Mouse (Mus musculus) midbrain, embryonic 14.5 days (tissue): ENCODE measurements around the gene Ccni. TPM values are rescaled to one million over a fixed set of nuclear protein-coding genes. Genes with fewer than 3 reads are reported as not detected.

Source experiments
- ATAC-seq: fragments of 200-750 bp; cut with Nextera tagmentation; 2 replicates; pipeline ENCODE4 v1.8.0; 2017; ENCODE audit warnings: moderate number of reproducible peaks, moderate library complexity; ENCODE audit not compliant: low FRiP score, low TSS enrichment
- DNase-seq: peaks from one replicate; pipeline ENCODE4 v3.0.0-alpha.2; 2015
- H3K27ac ChIP-seq: fragments of 300-500 bp; sonication (generic); replicated peaks from 2 replicates; pipeline ENCODE4 v1.5.1; 2014; ENCODE audit warnings: mild to moderate bottlenecking, low read depth, low read length, moderate library complexity
- H3K27me3 ChIP-seq: fragments of 300-500 bp; sonication (generic); 2 replicates; pipeline ENCODE4 v1.6.1; 2014; ENCODE audit warnings: low read length, control low read depth, mixed read lengths; ENCODE audit not compliant: control insufficient read depth, insufficient read depth
- H3K36me3 ChIP-seq: fragments of 300-500 bp; sonication (generic); 2 replicates; pipeline ENCODE4 v1.6.1; 2014; ENCODE audit warnings: low read length, control low read depth; ENCODE audit not compliant: control insufficient read depth, insufficient read depth
- H3K4me1 ChIP-seq: fragments of 300-500 bp; sonication (generic); 2 replicates; pipeline ENCODE4 v1.6.1; 2014; ENCODE audit warnings: mild to moderate bottlenecking, antibody characterized with exemption, low read length, control low read depth; ENCODE audit not compliant: control insufficient read depth, insufficient read depth
- H3K4me2 ChIP-seq: fragments of 300-500 bp; sonication (generic); 2 replicates; pipeline ENCODE4 v1.6.1; 2014; ENCODE audit warnings: mild to moderate bottlenecking, low read length, moderate library complexity
- H3K4me3 ChIP-seq: fragments of 300-500 bp; sonication (generic); replicated peaks from 2 replicates; pipeline ENCODE4 v1.5.1; 2014; ENCODE audit warnings: low read depth, low read length
- H3K9ac ChIP-seq: fragments of 300-500 bp; sonication (generic); replicated peaks from 2 replicates; pipeline ENCODE4 v1.6.1; 2014; ENCODE audit warnings: mild to moderate bottlenecking, low read length, moderate library complexity
- H3K9me3 ChIP-seq: fragments of 300-500 bp; sonication (generic); 2 replicates; pipeline ENCODE4 v1.6.1; 2016; ENCODE audit warnings: low read length, control low read depth, mixed read lengths; ENCODE audit not compliant: control insufficient read depth
- WGBS: fragments of 180-500 bp; shearing (Covaris S2); extraction: QIAGEN DNeasy Blood & Tissue Kit; methylation state at CpG from one replicate; pipeline ENCODE4 v1.1.7; 2014; 5-methylcytosine and 5-hydroxymethylcytosine counted together
- polyA plus RNA-seq: library from polyadenylated mRNA; unstranded; fragments of >200 nt; fragmentation: Nextera tagmentation; extraction: Ambion mirVana; gene quantifications from 2 replicates; pipeline ENCODE4 v1.2.1, GENCODE M21; 2014

Gene Ccni
- polyA plus RNA-seq, 1 experiment from 2014 or later, result 191 TPM

- no peak overlapping the region for H3K4me3 ChIP-seq
- ATAC-seq (peak; percentile 37; the same call in 1 of the 2 replicates), DNase-seq (peak; percentile 14)
- H3K4me2 ChIP-seq, result no peak overlapping the region
- no peak overlapping the region for H3K27ac ChIP-seq
- H3K9me3 ChIP-seq, result no peaks in the 10 kb centered on the region
- 77% methylated on average over 3 of the region's 3 CpGs for WGBS
- H3K27me3 ChIP-seq, result no peaks in the 10 kb centered on the region
- no peaks in the 10 kb centered on the region for H3K36me3 ChIP-seq
- H3K4me1 ChIP-seq, result no peaks in the 10 kb centered on the region
- no peak overlapping the region for H3K9ac ChIP-seq
Measured at GRCm38 (mm10) chr5:93235888-93236287, 29.6 kb upstream of the Ccni start.

GRCm38 (mm10) chr5:93234605-93235004, 28.3 kb upstream of the Ccni start:
- no peak overlapping the region for H3K4me3 ChIP-seq
- no peaks in the 10 kb centered on the region for H3K9me3 ChIP-seq
- ATAC-seq (no peak), DNase-seq (no peak)
- H3K4me2 ChIP-seq, result no peak overlapping the region
- H3K9ac ChIP-seq, result no peak overlapping the region
- no peaks in the 10 kb centered on the region for H3K4me1 ChIP-seq
- H3K27ac ChIP-seq, result no peak overlapping the region
- no peaks in the 10 kb centered on the region for H3K36me3 ChIP-seq
- WGBS, result 84% methylated on average over 2 of the region's 2 CpGs
- H3K27me3 ChIP-seq, result no peaks in the 10 kb centered on the region

DNA sequence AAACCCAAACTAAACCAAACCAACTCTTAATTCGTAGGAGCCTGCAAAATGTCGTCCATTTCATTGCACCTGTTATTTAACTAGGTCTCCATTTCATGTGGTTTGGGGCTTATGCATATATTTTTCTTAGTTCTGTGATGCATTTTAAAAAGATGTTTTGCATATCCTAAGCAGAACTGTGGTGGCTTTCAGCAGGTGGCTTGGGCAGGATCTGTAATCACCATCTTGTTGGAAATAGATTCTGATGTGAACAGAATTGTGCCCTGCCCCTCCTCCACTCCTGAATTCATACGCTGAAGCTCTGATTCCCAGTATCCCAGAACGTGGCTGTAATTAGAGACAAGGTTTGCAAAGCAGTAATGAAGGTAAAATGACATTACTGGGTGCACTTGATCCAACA, 27.8 kb upstream of the Ccni start:
- Histone ChIP-seq H3K4me2 (no peak overlapping the region), H3K4me1 (no peaks in the 10 kb centered on the region), H3K27ac (no peak overlapping the region), H3K36me3 (no peaks in the 10 kb centered on the region), H3K27me3 (no peaks in the 10 kb centered on the region), H3K4me3 (no peak overlapping the region), H3K9ac (no peak overlapping the region), H3K9me3 (no peaks in the 10 kb centered on the region)
- 60% methylated on average over 4 of the region's 4 CpGs for WGBS
- DNase-seq, result no peak
- ATAC-seq, result no peak

- no peaks in the 10 kb centered on the region for H3K4me1 ChIP-seq
- no peaks in the 10 kb centered on the region for H3K9me3 ChIP-seq
- WGBS, result 96% methylated on average over 2 of the region's 2 CpGs
- no peak overlapping the region for H3K4me3 ChIP-seq
- H3K27ac ChIP-seq, result no peak overlapping the region
- H3K4me2 ChIP-seq, result no peak overlapping the region
- H3K36me3 ChIP-seq, result no peaks in the 10 kb centered on the region
- no peaks in the 10 kb centered on the region for H3K27me3 ChIP-seq
- no peak for DNase-seq
- H3K9ac ChIP-seq, result no peak overlapping the region
- ATAC-seq, result no peak
Measured at GRCm38 (mm10) chr5:93232838-93233237, 26.5 kb upstream of the Ccni start.

GRCm38 (mm10) chr5:93231721-93232120, 25.4 kb upstream of the Ccni start:
- Histone ChIP-seq H3K36me3 (no peaks in the 10 kb centered on the region), H3K4me3 (no peak overlapping the region), H3K4me1 (no peaks in the 10 kb centered on the region), H3K4me2 (no peak overlapping the region), H3K9me3 (no peaks in the 10 kb centered on the region), H3K27ac (no peak overlapping the region), H3K27me3 (no peaks in the 10 kb centered on the region), H3K9ac (no peak overlapping the region)
- DNase-seq (no peak), ATAC-seq (no peak)
- WGBS, result 72% methylated on average over 3 of the region's 3 CpGs

DNA sequence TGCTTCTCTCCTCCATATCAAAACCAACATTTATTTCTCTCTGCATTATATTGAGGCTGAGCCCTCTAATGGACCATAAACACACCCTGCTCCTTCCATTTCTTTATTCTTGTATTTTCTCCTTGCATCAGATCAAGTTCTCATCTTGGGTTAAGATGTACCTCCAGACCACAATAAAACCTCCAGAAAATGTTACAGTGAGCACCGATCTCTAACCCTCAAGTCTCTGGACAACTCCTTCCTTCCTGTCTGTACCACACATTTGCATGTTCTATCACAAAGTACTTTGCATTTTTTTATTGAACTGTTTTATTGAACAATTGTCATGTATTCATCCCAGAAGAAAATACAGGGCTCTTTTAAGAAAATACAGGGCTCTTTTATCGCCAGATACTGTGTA, 23.2 kb upstream of the Ccni start:
- H3K9me3 ChIP-seq, result no peaks in the 10 kb centered on the region
- no peak overlapping the region for H3K9ac ChIP-seq
- DNase-seq (no peak), ATAC-seq (no peak)
- 92% methylated on average over 2 of the region's 2 CpGs for WGBS
- H3K27ac ChIP-seq, result no peak overlapping the region
- H3K36me3 ChIP-seq, result no peaks in the 10 kb centered on the region
- no peaks in the 10 kb centered on the region for H3K27me3 ChIP-seq
- no peak overlapping the region for H3K4me2 ChIP-seq
- no peaks in the 10 kb centered on the region for H3K4me1 ChIP-seq
- H3K4me3 ChIP-seq, result no peak overlapping the region

GRCm38 (mm10) chr5:93227157-93227556, 20.9 kb upstream of the Ccni start:
- Histone ChIP-seq H3K27ac (no peak overlapping the region), H3K27me3 (no peaks in the 10 kb centered on the region), H3K4me1 (no peaks in the 10 kb centered on the region), H3K9ac (no peak overlapping the region), H3K4me3 (no peak overlapping the region), H3K36me3 (no peaks in the 10 kb centered on the region), H3K4me2 (no peak overlapping the region), H3K9me3 (no peaks in the 10 kb centered on the region)
- WGBS, result 95% methylated on average over 3 of the region's 3 CpGs
- DNase-seq (no peak), ATAC-seq (no peak)

- H3K4me3 ChIP-seq, result no peak overlapping the region
- no peak for DNase-seq
- no peak for ATAC-seq
- H3K27me3 ChIP-seq, result no peaks in the 10 kb centered on the region
- H3K4me1 ChIP-seq, result no peaks in the 10 kb centered on the region
- H3K4me2 ChIP-seq, result no peak overlapping the region
- H3K9me3 ChIP-seq, result no peaks in the 10 kb centered on the region
- 86% methylated on average over 2 of the region's 2 CpGs for WGBS
- no peak overlapping the region for H3K9ac ChIP-seq
- H3K27ac ChIP-seq, result no peak overlapping the region
- H3K36me3 ChIP-seq, result no peaks in the 10 kb centered on the region
Measured at GRCm38 (mm10) chr5:93224549-93224948, 18.3 kb upstream of the Ccni start.

GRCm38 (mm10) chr5:93221661-93222060, 15.4 kb upstream of the Ccni start:
- no peaks in the 10 kb centered on the region for H3K27me3 ChIP-seq
- H3K9me3 ChIP-seq, result no peaks in the 10 kb centered on the region
- H3K36me3 ChIP-seq, result no peaks in the 10 kb centered on the region
- ATAC-seq (no peak), DNase-seq (no peak)
- no peak overlapping the region for H3K9ac ChIP-seq
- no peaks in the 10 kb centered on the region for H3K4me1 ChIP-seq
- no peak overlapping the region for H3K27ac ChIP-seq
- WGBS, result 79% methylated on average over 3 of the region's 3 CpGs
- no peak overlapping the region for H3K4me2 ChIP-seq
- no peak overlapping the region for H3K4me3 ChIP-seq
